Mouse (Mus musculus) forebrain, postnatal 0 days (tissue): ENCODE measurements around the gene Psmb4. TPM values are rescaled to one million over a fixed set of nuclear protein-coding genes. Genes with fewer than 3 reads are reported as not detected.

Experiments
- ATAC-seq: fragments of 200-750 bp; cut with Nextera tagmentation; 2 replicates; pipeline ENCODE4 v1.8.0; 2017; ENCODE audit warnings: mild to moderate bottlenecking, moderate library complexity
- DNase-seq: peaks from one replicate; pipeline ENCODE4 v3.0.0-alpha.2; 2015
- H3K27ac ChIP-seq: fragments of 300-500 bp; sonication (generic); 2 replicates; pipeline ENCODE4 v1.5.1; 2014; ENCODE audit warnings: low read depth, mild to moderate bottlenecking, antibody characterized with exemption, low read length, moderate library complexity, mixed read lengths
- H3K27me3 ChIP-seq: fragments of 300-500 bp; sonication (generic); 2 replicates; pipeline ENCODE4 v1.6.1; 2014; ENCODE audit warnings: mild to moderate bottlenecking, low read length, mixed read lengths; ENCODE audit not compliant: insufficient read depth
- H3K36me3 ChIP-seq: fragments of 300-500 bp; sonication (generic); 2 replicates; pipeline ENCODE4 v1.6.1; 2014; ENCODE audit warnings: mild to moderate bottlenecking, moderate library complexity; ENCODE audit not compliant: insufficient read depth
- H3K4me1 ChIP-seq: fragments of 300-500 bp; sonication (generic); 2 replicates; pipeline ENCODE4 v1.6.1; 2014; ENCODE audit warnings: antibody characterized with exemption; ENCODE audit not compliant: insufficient read depth
- H3K4me2 ChIP-seq: fragments of 300-500 bp; sonication (generic); 2 replicates; pipeline ENCODE4 v1.6.1; 2014; ENCODE audit warnings: low read depth, mild to moderate bottlenecking, moderate library complexity
- H3K4me3 ChIP-seq: fragments of 300-500 bp; sonication (generic); 2 replicates; pipeline ENCODE4 v1.5.1; 2014; ENCODE audit warnings: low read depth, low read length, mixed read lengths
- H3K9ac ChIP-seq: fragments of 300-500 bp; sonication (generic); 2 replicates; pipeline ENCODE4 v1.6.1; 2014; ENCODE audit warnings: mild to moderate bottlenecking
- H3K9me3 ChIP-seq: fragments of 300-500 bp; sonication (generic); 2 replicates; pipeline ENCODE4 v1.6.1; 2016; ENCODE audit warnings: low read length
- CTCF ChIP-seq: sonication (generic); IDR thresholded peaks from 2 replicates; pipeline ENCODE4 v1.5.1; 2016; ENCODE audit warnings: antibody characterized with exemption, control low read depth, low read depth
- WGBS: fragments of 180-500 bp; shearing (Covaris S2); extraction: QIAGEN DNeasy Blood & Tissue Kit; methylation state at CpG from one replicate; pipeline ENCODE4 v1.1.7; 2014; 5-methylcytosine and 5-hydroxymethylcytosine counted together
- polyA plus RNA-seq: library from polyadenylated mRNA; unstranded; fragments of >200 nt; fragmentation: Nextera tagmentation; extraction: Ambion mirVana; gene quantifications from 2 replicates; pipeline ENCODE4 v1.2.1, GENCODE M21; 2015
- total RNA-seq: library from RNA; depleted of rRNA; stranded (reverse); fragments of >200 nt; gene quantifications from 2 replicates; pipeline ENCODE4 v1.2.3, GENCODE M21; 2014

The Psmb4 gene
- total and polyA plus RNA-seq, 2 experiments from 2014 or later = 341 to 367 TPM

GRCm38 (mm10) chr3:94888595-94888994, 1.8 kb upstream of the Psmb4 start:
- H3K36me3 ChIP-seq = peaks cover 9% of the 10 kb centered on the region
- H3K9ac ChIP-seq = no peak overlapping the region
- no peaks in the 10 kb centered on the region for H3K27me3 ChIP-seq
- no peak overlapping the region for H3K4me2 ChIP-seq
- ATAC-seq = no peak
- peaks cover 5% of the 10 kb centered on the region; the same call in 1 of the 2 replicates for H3K4me1 ChIP-seq
- no peak overlapping the region for H3K27ac ChIP-seq
- peak; percentile 21 for DNase-seq
- no peak overlapping the region for H3K4me3 ChIP-seq
- peak; percentile 50 for TF ChIP-seq CTCF
- H3K9me3 ChIP-seq = no peaks in the 10 kb centered on the region

GRCm38 (mm10) chr3:94882579-94882978, 4.2 kb downstream of the Psmb4 start:
- TF ChIP-seq CTCF = no peak
- Histone ChIP-seq H3K4me3 (no peak overlapping the region), H3K27me3 (no peaks in the 10 kb centered on the region), H3K4me2 (no peak overlapping the region), H3K9me3 (no peaks in the 10 kb centered on the region), H3K27ac (no peak overlapping the region), H3K4me1 (peaks cover 5% of the 10 kb centered on the region; the same call in 1 of the 2 replicates), H3K9ac (no peak overlapping the region), H3K36me3 (peaks cover 49% of the 10 kb centered on the region)
- 90% methylated on average over 3 of the region's 3 CpGs for WGBS
- ATAC-seq (no peak), DNase-seq (no peak)

GRCm38 (mm10) chr3:94881840-94882239, 4.9 kb downstream of the Psmb4 start:
- no peak overlapping the region for H3K4me3 ChIP-seq
- WGBS = 77% methylated on average over 4 of the region's 4 CpGs
- H3K27me3 ChIP-seq = no peaks in the 10 kb centered on the region
- peaks cover 56% of the 10 kb centered on the region for H3K36me3 ChIP-seq
- H3K9me3 ChIP-seq = no peaks in the 10 kb centered on the region
- H3K4me2 ChIP-seq = no peak overlapping the region
- H3K4me1 ChIP-seq = peaks cover 5% of the 10 kb centered on the region; the same call in 1 of the 2 replicates
- H3K27ac ChIP-seq = no peak overlapping the region
- H3K9ac ChIP-seq = no peak overlapping the region
- DNase-seq = no peak
- ATAC-seq = no peak
- no peak for TF ChIP-seq CTCF

GRCm38 (mm10) chr3:94878618-94879017, 8.1 kb downstream of the Psmb4 start:
- TF ChIP-seq CTCF = no peak
- Histone ChIP-seq H3K36me3 (peaks cover 79% of the 10 kb centered on the region), H3K4me3 (no peak overlapping the region), H3K4me1 (no peaks in the 10 kb centered on the region), H3K27ac (no peak overlapping the region), H3K9me3 (no peaks in the 10 kb centered on the region), H3K9ac (no peak overlapping the region), H3K27me3 (no peaks in the 10 kb centered on the region), H3K4me2 (no peak overlapping the region)
- DNase-seq = no peak
- WGBS = 92% methylated on average over 6 of the region's 6 CpGs
- ATAC-seq = no peak

- Histone ChIP-seq H3K4me1 (no peaks in the 10 kb centered on the region), H3K4me2 (no peak overlapping the region), H3K27me3 (no peaks in the 10 kb centered on the region), H3K27ac (no peak overlapping the region), H3K4me3 (no peak overlapping the region), H3K36me3 (peaks cover 60% of the 10 kb centered on the region), H3K9ac (no peak overlapping the region), H3K9me3 (no peaks in the 10 kb centered on the region)
- DNase-seq (no peak), ATAC-seq (no peak)
- 94% methylated on average over 3 of the region's 3 CpGs for WGBS
- no peak for TF ChIP-seq CTCF
Measured at GRCm38 (mm10) chr3:94869011-94869410, 17.8 kb downstream of the Psmb4 start.

- 64% methylated on average over 2 of the region's 2 CpGs for WGBS
- H3K4me3 ChIP-seq = no peak overlapping the region
- H3K9ac ChIP-seq = no peak overlapping the region
- H3K27ac ChIP-seq = no peak overlapping the region
- no peaks in the 10 kb centered on the region for H3K4me1 ChIP-seq
- H3K27me3 ChIP-seq = no peaks in the 10 kb centered on the region
- no peaks in the 10 kb centered on the region for H3K9me3 ChIP-seq
- DNase-seq = no peak
- H3K36me3 ChIP-seq = peaks cover 64% of the 10 kb centered on the region
- ATAC-seq = no peak
- H3K4me2 ChIP-seq = no peak overlapping the region
- no peak for TF ChIP-seq CTCF
Measured at GRCm38 (mm10) chr3:94859471-94859870, 27.3 kb downstream of the Psmb4 start.

GRCm38 (mm10) chr3:94852215-94852614, 34.5 kb downstream of the Psmb4 start:
- Histone ChIP-seq H3K36me3 (peaks cover 17% of the 10 kb centered on the region), H3K4me1 (no peaks in the 10 kb centered on the region), H3K9ac (no peak overlapping the region), H3K27ac (no peak overlapping the region), H3K4me3 (no peak overlapping the region), H3K9me3 (no peaks in the 10 kb centered on the region), H3K4me2 (no peak overlapping the region), H3K27me3 (no peaks in the 10 kb centered on the region)
- TF ChIP-seq CTCF = no peak
- WGBS = 84% methylated on average over 3 of the region's 3 CpGs
- ATAC-seq (no peak), DNase-seq (no peak)

GRCm38 (mm10) chr3:94851731-94852130, 35.0 kb downstream of the Psmb4 start:
- peaks cover 13% of the 10 kb centered on the region for H3K36me3 ChIP-seq
- no peak overlapping the region for H3K9ac ChIP-seq
- no peak overlapping the region for H3K4me3 ChIP-seq
- no peak overlapping the region for H3K27ac ChIP-seq
- DNase-seq (no peak), ATAC-seq (no peak)
- no peak overlapping the region for H3K4me2 ChIP-seq
- no peaks in the 10 kb centered on the region for H3K9me3 ChIP-seq
- H3K27me3 ChIP-seq = no peaks in the 10 kb centered on the region
- 70% methylated on average over 3 of the region's 3 CpGs for WGBS
- no peaks in the 10 kb centered on the region for H3K4me1 ChIP-seq
- no peak for TF ChIP-seq CTCF
